Mouse (Mus musculus) ES-Bruce4 (cell line): ENCODE data around the gene Pon2.

Source experiments
- EP300 ChIP-seq: IDR thresholded peaks from 2 replicates; pipeline ENCODE4 v1.6.1; 2011; ENCODE audit warnings: low read depth, low read length; ENCODE audit not compliant: insufficient read depth
- POLR2A ChIP-seq: IDR thresholded peaks from one replicate; pipeline ENCODE4 v1.8.1; 2011; ENCODE audit warnings: low read length; ENCODE audit not compliant: insufficient read depth

DNA sequence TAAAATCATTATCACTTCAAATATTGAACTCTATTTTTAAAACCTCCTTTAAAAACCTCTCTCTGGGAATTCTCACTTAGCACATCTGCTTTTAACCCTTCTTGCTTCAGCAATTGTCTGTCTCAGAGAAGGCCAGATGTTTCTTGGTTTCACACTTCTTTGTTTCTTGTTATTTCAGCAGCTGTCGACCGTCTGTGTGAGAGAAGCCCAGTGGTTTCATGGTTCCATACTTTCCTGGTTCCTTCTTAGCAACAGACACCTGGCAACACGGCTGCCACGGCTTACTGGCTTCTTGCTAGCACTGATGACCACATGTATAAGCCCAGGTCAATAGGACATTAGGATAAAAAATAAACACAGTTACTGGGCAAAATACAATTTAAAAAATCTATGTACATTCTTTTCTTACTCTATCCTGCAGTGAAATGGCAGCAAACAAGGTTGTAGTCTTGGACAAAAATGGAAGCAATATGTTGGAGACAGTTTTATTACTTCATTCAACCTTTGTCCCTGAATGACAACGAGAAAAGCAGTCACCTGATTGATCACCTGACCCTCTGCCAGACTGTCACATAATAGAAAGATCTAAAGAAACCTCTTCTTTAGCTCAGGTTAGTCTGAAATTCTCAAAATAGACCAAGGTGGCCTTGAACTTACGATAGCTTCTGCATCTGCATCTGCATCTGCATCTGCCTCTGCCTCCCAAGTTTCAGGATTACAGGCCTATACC lies 17.5 kb downstream of the Pon2 start:
- TF ChIP-seq POLR2A (no peak), EP300 (no peak)
